Mouse (Mus musculus) limb, embryonic 10.5 days (tissue): ENCODE results near the gene 1700003E16Rik. TPM values are rescaled to one million over a fixed set of nuclear protein-coding genes. Genes with fewer than 3 reads are reported as not detected.

Source experiments
- DNase-seq: peaks from one replicate; pipeline ENCODE4 v3.0.0-alpha.2; 2017; ENCODE audit warnings: low spot score
- H3K27ac ChIP-seq: fragments of 300-500 bp; sonication (generic); 2 replicates; pipeline ENCODE4 v1.5.1; 2016; ENCODE audit warnings: mild to moderate bottlenecking
- H3K27me3 ChIP-seq: fragments of 300-500 bp; sonication (generic); 2 replicates; pipeline ENCODE4 v1.6.1; 2016; ENCODE audit warnings: low read depth, mild to moderate bottlenecking; ENCODE audit not compliant: poor library complexity, severe bottlenecking
- H3K36me3 ChIP-seq: fragments of 300-500 bp; sonication (generic); 2 replicates; pipeline ENCODE4 v1.6.1; 2016; ENCODE audit warnings: mild to moderate bottlenecking, moderate library complexity
- H3K4me1 ChIP-seq: fragments of 300-500 bp; sonication (generic); 2 replicates; pipeline ENCODE4 v1.6.1; 2016
- H3K4me3 ChIP-seq: fragments of 300-500 bp; sonication (generic); 2 replicates; pipeline ENCODE4 v1.5.1; 2016; ENCODE audit warnings: mild to moderate bottlenecking, moderate library complexity
- H3K9me3 ChIP-seq: fragments of 300-500 bp; sonication (generic); replicated peaks from 2 replicates; pipeline ENCODE4 v1.6.1; 2016; ENCODE audit warnings: mild to moderate bottlenecking
- WGBS: fragments of 180-500 bp; shearing (Covaris S2); methylation state at CpG from one replicate; pipeline ENCODE4 v1.1.7; 2016; 5-methylcytosine and 5-hydroxymethylcytosine counted together
- polyA plus RNA-seq: library from polyadenylated mRNA; unstranded; fragments of >200 nt; fragmentation: Nextera tagmentation; extraction: Ambion mirVana; gene quantifications from 2 replicates; pipeline ENCODE4 v1.2.1, GENCODE M21; 2016

1700003E16Rik gene
- 0.80 and 1.6 TPM in 2 replicates for polyA plus RNA-seq

DNA sequence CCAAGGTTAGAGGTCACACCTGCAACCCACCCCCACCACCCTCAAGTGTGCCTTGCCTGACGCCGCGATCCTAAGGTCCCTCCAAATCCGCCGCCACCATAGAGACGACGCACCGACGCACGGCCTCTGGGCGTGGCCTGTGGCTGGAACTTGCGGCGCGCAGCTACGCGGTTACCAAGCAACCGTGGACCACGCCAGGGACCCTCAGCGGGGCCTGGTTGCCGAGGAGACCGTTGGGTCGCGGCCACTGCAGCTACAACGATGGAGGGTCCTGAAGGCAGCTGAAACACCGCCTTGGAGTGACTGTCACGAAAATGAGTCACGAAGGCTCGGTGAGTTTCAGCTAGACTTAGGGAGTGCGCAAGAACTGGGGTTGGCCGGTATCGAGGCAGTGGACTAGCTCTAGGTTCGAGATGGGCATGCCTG lies at the start of gene 1700003E16Rik, which contains the start of gene Wdr54:
Gene 1700003E16Rik (plus strand): TSS at position 146 of the 426 bp plus-strand sequence.
Gene Wdr54 (minus strand): TSS at position 139 of the 426 bp plus-strand sequence.
- DNase-seq, result peak; percentile 89
- H3K27ac ChIP-seq, result peak within 1 kb of the TSS; percentile 80
- WGBS, result 3% methylated on average over 32 of the region's 32 CpGs

DNA sequence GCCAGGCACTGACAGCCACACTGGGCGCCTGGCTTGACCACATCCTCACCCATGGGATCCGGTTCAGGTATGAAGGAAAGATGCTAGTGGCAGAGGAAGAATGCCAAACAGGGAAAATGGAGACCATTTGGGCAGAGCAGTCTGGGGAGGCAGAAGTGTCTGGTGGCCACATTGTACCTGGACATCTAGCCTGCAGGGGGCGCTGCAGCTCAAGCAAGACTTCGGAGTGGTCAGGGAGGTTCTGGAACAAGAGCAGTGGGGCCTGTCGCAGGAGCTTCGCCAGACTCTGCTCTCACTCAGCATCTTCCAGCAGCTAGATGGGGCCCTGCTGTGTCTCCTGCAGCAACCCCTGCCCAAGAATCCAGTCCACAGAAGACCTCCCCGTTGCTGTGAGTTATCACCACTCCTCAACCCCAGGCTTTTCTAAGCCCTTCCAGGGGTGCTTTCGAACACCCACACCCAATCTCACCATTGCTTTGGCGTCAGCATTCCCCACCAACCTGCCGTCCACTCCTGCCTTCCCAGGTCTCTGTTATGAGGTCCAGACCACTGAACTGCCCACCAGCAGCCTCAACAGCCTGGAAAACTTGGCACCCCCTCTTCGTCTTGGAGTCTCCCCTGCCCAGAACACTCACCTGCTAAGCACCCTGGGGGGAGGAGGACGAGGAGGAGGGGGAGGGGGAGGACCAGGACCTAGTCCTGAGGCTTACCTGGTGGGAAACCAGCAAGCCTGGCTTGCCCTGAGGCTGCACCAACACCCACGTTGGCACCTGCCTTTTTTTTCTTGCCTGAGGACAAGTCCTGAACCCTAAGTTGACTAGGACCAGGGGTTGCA lies 48.4 kb upstream of the 1700003E16Rik start:
- whole genome bisulfite sequencing, result 36% methylated on average over 13 of the region's 13 CpGs
- peak; percentile 90 for DNase-seq
- H3K4me3 ChIP-seq, result peak overlapping the region; percentile 95
- peak overlapping the region; percentile 96 for H3K27ac ChIP-seq
- H3K27me3 ChIP-seq, result peaks cover 9% of the 10 kb centered on the region
- peaks cover 32% of the 10 kb centered on the region for H3K4me1 ChIP-seq
- H3K36me3 ChIP-seq, result peaks cover 18% of the 10 kb centered on the region
- no peaks in the 10 kb centered on the region for H3K9me3 ChIP-seq

More for the DNA sequence above, at the start of gene 1700003E16Rik, which contains the start of gene Wdr54:
- Histone ChIP-seq H3K27me3 (peaks cover 27% of the 10 kb centered on the region), H3K4me3 (peak within 1 kb of the TSS; percentile 61), H3K36me3 (peaks cover 27% of the 10 kb centered on the region), H3K4me1 (peaks cover 35% of the 10 kb centered on the region), H3K9me3 (no peaks in the 10 kb centered on the region)

DNA sequence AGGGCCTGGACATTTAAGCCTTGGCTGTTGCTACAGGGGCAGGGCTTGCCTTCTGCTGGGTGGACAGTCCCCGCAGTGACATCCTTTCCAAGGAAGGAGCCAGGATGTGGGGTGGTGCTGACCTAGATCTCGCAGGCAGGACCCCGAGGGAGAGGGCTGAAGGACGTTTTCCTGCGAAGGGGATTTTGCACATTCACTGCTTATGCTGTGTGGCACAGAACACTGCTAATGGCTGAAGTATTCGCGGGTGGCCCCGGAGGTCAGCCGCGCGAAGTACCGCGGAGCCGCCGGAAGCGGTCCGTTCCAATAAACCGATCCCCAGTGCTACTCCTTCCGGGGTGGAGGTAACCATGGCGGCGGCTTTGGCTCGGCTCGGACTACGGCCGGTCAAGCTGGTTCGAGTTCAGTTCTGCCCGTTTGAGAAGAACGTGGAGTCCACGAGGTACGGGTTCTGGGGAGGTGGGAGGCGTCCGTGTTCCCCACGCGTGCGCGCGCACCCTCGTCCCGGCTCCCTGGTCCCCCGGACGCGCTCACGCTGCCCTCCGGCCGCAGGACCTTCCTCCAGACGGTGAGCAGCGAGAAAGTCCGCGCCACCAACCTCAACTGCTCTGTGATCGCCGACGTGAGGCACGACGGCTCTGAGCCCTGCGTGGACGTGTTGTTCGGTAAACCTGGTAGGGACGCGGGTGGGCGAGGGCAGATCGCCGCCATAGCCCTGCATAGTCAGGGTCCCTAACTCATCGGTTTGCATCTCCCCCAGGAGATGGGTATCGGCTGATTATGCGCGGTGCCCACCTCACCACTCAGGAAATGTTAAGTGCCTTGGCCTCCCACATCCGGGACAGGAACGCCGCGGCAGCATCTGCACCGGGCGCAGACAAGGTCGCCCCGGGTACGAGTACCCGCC lies 47.2 kb upstream of the 1700003E16Rik start, which contains the start of gene Mrpl53:
Gene Mrpl53 (plus strand): TSS at position 279 of the 907 bp plus-strand sequence.
- Histone ChIP-seq H3K36me3 (peaks cover 18% of the 10 kb centered on the region), H3K9me3 (no peaks in the 10 kb centered on the region), H3K27me3 (no peaks in the 10 kb centered on the region), H3K4me1 (peaks cover 24% of the 10 kb centered on the region), H3K4me3 (peak within 1 kb of the TSS; percentile 95), H3K27ac (peak within 1 kb of the TSS; percentile 96)
- peak; percentile 88 for DNase-seq
- under 1% methylated on average over 76 of the region's 76 CpGs for WGBS

- Histone ChIP-seq H3K9me3 (no peaks in the 10 kb centered on the region), H3K4me3 (no peak overlapping the region), H3K4me1 (peaks cover 46% of the 10 kb centered on the region), H3K27me3 (no peaks in the 10 kb centered on the region), H3K27ac (no peak overlapping the region), H3K36me3 (peaks cover 12% of the 10 kb centered on the region)
- DNase-seq, result no peak
- WGBS, result 89% methylated on average over 4 of the region's 4 CpGs
These were observed 44.6 kb upstream of the 1700003E16Rik start for GRCm38 (mm10) chr6:83111510-83112136.

- H3K36me3 ChIP-seq, result peaks cover 47% of the 10 kb centered on the region
- no peaks in the 10 kb centered on the region for H3K9me3 ChIP-seq
- 1% methylated on average over 58 of the region's 58 CpGs for WGBS
- no peaks in the 10 kb centered on the region for H3K27me3 ChIP-seq
- H3K4me1 ChIP-seq, result peaks cover 40% of the 10 kb centered on the region
- H3K4me3 ChIP-seq, result peak within 1 kb of the TSS; percentile 83
- peak; percentile 97 for DNase-seq
- H3K27ac ChIP-seq, result peak within 1 kb of the TSS; percentile 93
These were observed 41.1 kb upstream of the 1700003E16Rik start, which contains the start of gene Mogs for GRCm38 (mm10) chr6:83115011-83115671. TSS of gene Mogs (plus strand) at chr6:83115496.

DNA sequence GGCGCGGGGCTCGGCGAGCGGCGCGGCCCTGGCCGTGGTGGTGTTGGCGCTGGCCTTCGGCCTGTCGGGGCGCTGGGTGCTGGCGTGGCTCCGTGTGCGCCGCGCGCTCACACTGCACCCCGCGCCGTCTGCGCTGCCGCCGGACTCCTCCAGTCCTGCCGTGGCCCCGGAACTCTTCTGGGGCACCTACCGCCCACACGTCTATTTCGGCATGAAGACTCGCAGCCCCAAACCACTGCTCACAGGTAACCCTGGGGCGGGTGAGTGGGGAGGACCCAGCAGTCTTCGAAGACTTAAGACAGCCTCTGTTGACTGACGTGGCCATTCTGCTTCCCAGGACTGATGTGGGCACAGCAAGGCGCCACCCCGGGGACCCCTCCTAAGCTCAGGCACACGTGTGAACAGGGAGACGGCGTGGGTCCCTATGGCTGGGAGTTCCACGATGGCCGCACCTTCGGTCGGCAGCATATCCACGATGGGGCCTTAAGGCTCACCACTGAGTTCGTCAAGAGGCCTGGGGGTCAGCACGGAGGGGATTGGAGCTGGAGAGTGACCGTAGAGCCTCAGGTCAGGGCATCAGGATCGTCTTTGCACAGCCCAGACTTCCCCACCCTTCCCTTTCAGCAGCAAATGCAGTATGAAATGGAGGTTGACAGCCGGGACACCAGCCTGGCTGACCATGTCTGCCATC lies 40.4 kb upstream of the 1700003E16Rik start:
- Histone ChIP-seq H3K27ac (peak overlapping the region; percentile 93), H3K4me1 (peaks cover 44% of the 10 kb centered on the region), H3K9me3 (no peaks in the 10 kb centered on the region), H3K27me3 (no peaks in the 10 kb centered on the region), H3K4me3 (peak overlapping the region; percentile 83), H3K36me3 (peaks cover 40% of the 10 kb centered on the region)
- 3% methylated on average over 48 of the region's 48 CpGs for WGBS
- no peak for DNase-seq

- H3K4me1 ChIP-seq, result peaks cover 44% of the 10 kb centered on the region
- H3K4me3 ChIP-seq, result peak overlapping the region; percentile 83
- 82% methylated on average over 11 of the region's 11 CpGs for WGBS
- no peaks in the 10 kb centered on the region for H3K27me3 ChIP-seq
- peak overlapping the region; percentile 93; the same call in 1 of the 2 replicates for H3K27ac ChIP-seq
- H3K9me3 ChIP-seq, result no peaks in the 10 kb centered on the region
- H3K36me3 ChIP-seq, result peaks cover 37% of the 10 kb centered on the region
- DNase-seq, result no peak
These were observed 39.6 kb upstream of the 1700003E16Rik start for GRCm38 (mm10) chr6:83116373-83117164.

DNA sequence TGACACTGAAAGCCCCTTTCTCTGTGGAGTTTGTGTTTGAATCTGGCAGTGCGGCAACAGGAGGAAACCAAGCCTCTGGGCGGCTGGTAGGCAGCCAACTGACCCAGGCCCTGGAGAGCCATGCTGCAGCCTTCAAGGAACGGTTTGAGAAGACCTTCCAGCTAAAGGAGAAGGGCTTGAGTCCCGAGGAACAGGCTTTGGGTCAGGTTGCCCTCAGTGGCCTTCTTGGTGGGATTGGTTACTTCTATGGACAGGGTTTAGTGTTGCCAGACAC lies 39.1 kb upstream of the 1700003E16Rik start:
- Histone ChIP-seq H3K4me3 (peak overlapping the region; percentile 83), H3K27me3 (no peaks in the 10 kb centered on the region)

GRCm38 (mm10) chr6:83117616-83118015 lies 38.6 kb upstream of the 1700003E16Rik start:
- peaks cover 37% of the 10 kb centered on the region for H3K36me3 ChIP-seq
- H3K27ac ChIP-seq, result no peak overlapping the region
- H3K27me3 ChIP-seq, result no peaks in the 10 kb centered on the region
- H3K9me3 ChIP-seq, result no peaks in the 10 kb centered on the region
- WGBS, result 93% methylated on average over 13 of the region's 13 CpGs
- DNase-seq, result no peak
- H3K4me3 ChIP-seq, result peak overlapping the region; percentile 83; the same call in 1 of the 2 replicates
- peaks cover 50% of the 10 kb centered on the region for H3K4me1 ChIP-seq

More for the DNA sequence above, 39.1 kb upstream of the 1700003E16Rik start:
- no peak overlapping the region for H3K27ac ChIP-seq
- peaks cover 37% of the 10 kb centered on the region for H3K36me3 ChIP-seq
- 91% methylated on average over 4 of the region's 4 CpGs for WGBS
- H3K9me3 ChIP-seq, result no peaks in the 10 kb centered on the region
- peaks cover 45% of the 10 kb centered on the region for H3K4me1 ChIP-seq
- DNase-seq, result no peak

DNA sequence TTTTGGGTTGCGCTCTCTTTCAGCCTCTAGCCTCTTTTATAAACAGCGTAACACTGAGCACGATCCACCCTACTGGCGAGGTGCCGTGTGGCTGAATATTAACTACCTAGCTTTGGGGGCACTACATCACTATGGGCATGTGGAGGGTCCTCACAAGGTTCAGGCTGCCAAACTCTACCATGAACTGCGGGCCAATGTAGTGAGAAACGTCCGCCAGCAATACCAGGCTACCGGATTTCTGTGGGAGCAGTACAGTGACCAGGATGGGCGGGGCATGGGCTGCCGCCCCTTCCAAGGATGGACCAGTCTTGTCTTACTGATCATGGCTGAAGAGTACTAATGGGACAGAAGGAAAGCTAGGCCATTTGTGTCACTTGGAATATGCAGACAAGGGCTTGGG lies 37.8 kb upstream of the 1700003E16Rik start:
- Histone ChIP-seq H3K27me3 (no peaks in the 10 kb centered on the region), H3K4me1 (peaks cover 56% of the 10 kb centered on the region), H3K36me3 (peaks cover 41% of the 10 kb centered on the region), H3K4me3 (no peak overlapping the region), H3K27ac (no peak overlapping the region), H3K9me3 (no peaks in the 10 kb centered on the region)
- no peak for DNase-seq
- 88% methylated on average over 11 of the region's 11 CpGs for whole genome bisulfite sequencing
